Comparison of ENCODE assay signal across 8 mouse cellular contexts in genomic region chr10:77251223-77251783, GRCm38 (mm10). TPM values are rescaled to one million over a fixed set of nuclear protein-coding genes. Genes with fewer than 3 reads are reported as not detected.
A peak's percentile ranks its signal among the peaks of the same experiment; 100 is the strongest.
DNase-seq lines count a peak whose midpoint lies in the region; ATAC-seq and TF ChIP-seq lines count a peak whose summit lies in the region.
"Had no signal": no experiment of that assay in that cellular context is flagged by ENCODE, and none has a peak within 500 bp of the region (broad histone marks: within the 10 kb centered on the region; RNA-seq: fewer than 3 reads in every experiment).

No protein-coding gene starts in this region.

- ATAC-seq in lung, embryonic 14.5 days (ENCODE audit: insufficient read depth): peak; percentile 26; the same call in 1 of the 2 replicates
- ATAC-seq in heart, embryonic 11.5 days (replicated peaks; ENCODE audit: insufficient number of reproducible peaks, low FRiP score, low TSS enrichment): no peak
- ATAC-seq in liver, embryonic 11.5 days (replicated peaks; ENCODE audit: low FRiP score): no peak

- DNase-seq in lung, embryonic 14.5 days: peak; percentile 76
- DNase-seq in lung, postnatal 25 days (ENCODE audit: low spot score): no peak
- DNase-seq in adrenal gland, postnatal 4 days (ENCODE audit: low spot score in 2 of 2): peak; percentile 26 to 57
- DNase-seq in liver, embryonic 11.5 days (ENCODE audit: low spot score): no peak
- peak; percentile 56 for DNase-seq in testis, postnatal 14 days (ENCODE audit: low spot score)
- no peak for DNase-seq in spleen, adult 12 weeks (ENCODE audit: low spot score)

- H3K36me3 ChIP-seq in lung, embryonic 14.5 days (ENCODE audit: insufficient read depth): no peaks in the 10 kb centered on the region
- no peaks in the 10 kb centered on the region for H3K36me3 ChIP-seq in heart, embryonic 11.5 days (ENCODE audit: control insufficient read depth, insufficient read depth, low read length)
- no peaks in the 10 kb centered on the region for H3K36me3 ChIP-seq in liver, embryonic 11.5 days (ENCODE audit: control insufficient read depth, insufficient read depth, low read length)

- 30% methylated on average over 18 of the region's 18 CpGs for WGBS in lung, embryonic 14.5 days
- WGBS in heart, embryonic 11.5 days (ENCODE audit: insufficient replicate concordance): 57% methylated on average over 18 of the region's 18 CpGs
- 66% methylated on average over 18 of the region's 18 CpGs for WGBS in liver, embryonic 11.5 days

- peak; percentile 56 for TF ChIP-seq CTCF in lung, embryonic 14.5 days (IDR thresholded peaks at IDR 0.05; ENCODE audit: low read depth)

- H3K4me1 ChIP-seq in lung, embryonic 14.5 days (ENCODE audit: insufficient read depth): peaks cover 24% of the 10 kb centered on the region
- peaks cover 29% of the 10 kb centered on the region for H3K4me1 ChIP-seq in heart, embryonic 11.5 days (ENCODE audit: control insufficient read depth, insufficient read depth, low read length)
- H3K4me1 ChIP-seq in liver, embryonic 11.5 days (replicated peaks; ENCODE audit: control insufficient read depth, insufficient read depth, low read length): peaks cover 21% of the 10 kb centered on the region

- peak overlapping the region; percentile 40 for H3K4me2 ChIP-seq in lung, embryonic 14.5 days
- no peak overlapping the region; the same call in 1 of the 2 replicates for H3K4me2 ChIP-seq in heart, embryonic 11.5 days
- H3K4me2 ChIP-seq in liver, embryonic 11.5 days: peak overlapping the region; percentile 25

- H3K4me3 ChIP-seq in lung, embryonic 14.5 days (ENCODE audit: low read depth, low read length): no peak overlapping the region
- H3K4me3 ChIP-seq in heart, embryonic 11.5 days (ENCODE audit: low read depth, low read length): no peak overlapping the region
- H3K4me3 ChIP-seq in liver, embryonic 11.5 days (ENCODE audit: low read depth, low read length): no peak overlapping the region
- H3K4me3 ChIP-seq: megakaryocyte, embryonic 14.5 days had no signal

- H3K9ac ChIP-seq in lung, embryonic 14.5 days: no peak overlapping the region
- H3K9ac ChIP-seq in heart, embryonic 11.5 days (ENCODE audit: low read depth, low read length): no peak overlapping the region
- H3K9ac ChIP-seq in liver, embryonic 11.5 days (ENCODE audit: low read depth, low read length): no peak overlapping the region

- H3K9me3 ChIP-seq in lung, embryonic 14.5 days (ENCODE audit: low read depth, low read length): no peaks in the 10 kb centered on the region
- H3K9me3 ChIP-seq in heart, embryonic 11.5 days (replicated peaks; ENCODE audit: control insufficient read depth, low read length): no peaks in the 10 kb centered on the region
- H3K9me3 ChIP-seq in liver, embryonic 11.5 days (ENCODE audit: control insufficient read depth, low read length): no peaks in the 10 kb centered on the region
- H3K9me3 ChIP-seq: megakaryocyte, embryonic 14.5 days had no signal

- no peaks in the 10 kb centered on the region for H3K27me3 ChIP-seq in lung, embryonic 14.5 days (ENCODE audit: insufficient read depth, low read length)
- H3K27me3 ChIP-seq in heart, embryonic 11.5 days (ENCODE audit: control insufficient read depth, insufficient read depth, low read length): 0 out of 2 replicates have a peak, but pooled peaks cover 3% of the 10 kb centered on the region
- H3K27me3 ChIP-seq in liver, embryonic 11.5 days (replicated peaks; ENCODE audit: control insufficient read depth, insufficient read depth, low read length): no peaks in the 10 kb centered on the region
- H3K27me3 ChIP-seq: megakaryocyte, embryonic 14.5 days had no signal

- H3K27ac ChIP-seq in lung, embryonic 14.5 days (ENCODE audit: low read depth): peak overlapping the region; percentile 25
- 0 out of 2 replicates have a peak overlapping the region, but pooled peaks have one; percentile 22 for H3K27ac ChIP-seq in heart, embryonic 11.5 days (ENCODE audit: low read depth, low read length)
- no peak overlapping the region for H3K27ac ChIP-seq in liver, embryonic 11.5 days (ENCODE audit: low read depth, low read length)

RNA-seq across cellular contexts. Expression of gene Pofut2, which starts 7.7 kb away (rescaled TPM):
- 128 and 135 TPM in 2 replicates for polyA plus RNA-seq in lung, embryonic 14.5 days (2014; fragmentation: Nextera tagmentation; extraction: Ambion mirVana)
- 10 to 100 TPM; 75.4 to 78.5 TPM for total RNA-seq in adrenal gland, postnatal 4 days (2021)
- polyA plus RNA-seq in heart, embryonic 11.5 days (2014; fragmentation: Nextera tagmentation; extraction: Ambion mirVana): 118 and 133 TPM in 2 replicates
- 66.8 and 71.9 TPM in 2 replicates for polyA plus RNA-seq in liver, embryonic 11.5 days (2014; fragmentation: Nextera tagmentation; extraction: Ambion mirVana)

Comparison
In these comparisons a context has a peak if more than half of its experiments do, and no peak if none do; other contexts are left out.
1. DNase-seq: peak in lung, embryonic 14.5 days (single experiment), adrenal gland, postnatal 4 days (2 of 2) and testis, postnatal 14 days (single experiment); none in lung, postnatal 25 days (single experiment), liver, embryonic 11.5 days (single experiment) and spleen, adult 12 weeks (single experiment).